Mouse (Mus musculus): ENCODE measurements around the gene Enc1.

DNA sequence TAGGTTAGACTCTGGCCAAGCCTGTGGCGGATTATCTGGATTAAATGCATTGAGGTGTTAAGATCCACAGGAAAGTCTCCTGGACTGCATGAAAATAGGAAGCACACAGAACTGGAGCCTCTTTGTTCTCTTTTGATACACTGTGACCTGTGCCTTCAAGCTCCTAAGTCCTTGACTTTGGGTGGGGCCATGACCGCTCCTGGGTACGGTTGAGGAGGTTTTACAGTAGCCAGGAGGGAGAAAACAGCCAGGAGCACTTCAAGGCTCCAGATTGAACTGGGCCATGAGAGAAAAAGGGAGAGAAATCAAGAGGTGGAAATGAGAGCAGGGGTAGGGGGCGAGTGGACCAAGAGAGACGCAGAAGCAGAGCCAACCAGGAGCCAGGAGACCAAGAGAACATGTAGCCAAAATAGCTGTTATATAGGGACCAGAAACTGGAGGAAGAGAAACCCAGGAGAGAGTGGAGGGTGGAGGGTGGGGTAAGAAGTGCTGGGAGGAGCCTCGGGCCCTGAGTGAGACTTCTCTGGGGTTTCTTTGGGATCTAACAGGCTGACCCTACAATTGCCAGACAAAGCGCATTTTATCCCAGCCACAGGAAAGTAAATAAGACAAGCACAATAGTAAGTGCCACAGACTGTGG, 33.3 kb upstream of the Enc1 start:
- TF ChIP-seq CTCF (IDR thresholded peaks at IDR 0.05) (no peak), EP300 (IDR thresholded peaks at IDR 0.05; ENCODE audit: insufficient read depth, low read depth, low read length) (no peak), POLR2A (IDR thresholded peaks at IDR 0.05; ENCODE audit: insufficient read depth, low read depth, low read length) (no peak)

Data from heart, adult 2 months (tissue).